Mouse (Mus musculus): ENCODE measurements around the gene Shld2.

GRCm38 (mm10) chr14:34357671-34358455 is 47.6 kb upstream of the Shld2 start:
- TF ChIP-seq TCF12 (IDR thresholded peaks at IDR 0.05; ENCODE audit: insufficient read depth, poor library complexity, severe bottlenecking) (no peak), MAX (IDR thresholded peaks at IDR 0.05; ENCODE audit: low read depth) (no peak), POLR2A (IDR thresholded peaks at IDR 0.05; ENCODE audit: insufficient read length, low read depth) (no peak), TCF3 (IDR thresholded peaks at IDR 0.05; ENCODE audit: insufficient read length, low read depth) (no peak), CEBPB (IDR thresholded peaks at IDR 0.05; ENCODE audit: insufficient read depth, poor library complexity, severe bottlenecking) (no peak), REST (IDR thresholded peaks at IDR 0.05; ENCODE audit: insufficient read depth, insufficient read length) (no peak)
